Mouse (Mus musculus) limb, embryonic 12.5 days (tissue): ENCODE measurements around the gene Acad12. TPM values are rescaled to one million over a fixed set of nuclear protein-coding genes. Genes with fewer than 3 reads are reported as not detected.
"Not testable (repeated sequence)": the region's sequence is repeated elsewhere in the genome, so short reads cannot be mapped to it uniquely, and the experiment has no call there.

ENCODE experiments used
- ATAC-seq: fragments of 200-750 bp; cut with Nextera tagmentation; 2 replicates; pipeline ENCODE4 v1.8.0; 2017; ENCODE audit warnings: low read depth, moderate TSS enrichment; ENCODE audit not compliant: insufficient number of reproducible peaks, insufficient read depth, low FRiP score, low TSS enrichment
- H3K27ac ChIP-seq: fragments of 300-500 bp; sonication (generic); 2 replicates; pipeline ENCODE4 v1.5.1; 2016; ENCODE audit warnings: mild to moderate bottlenecking, moderate library complexity
- H3K27me3 ChIP-seq: fragments of 300-500 bp; sonication (generic); 2 replicates; pipeline ENCODE4 v1.6.1; 2016; ENCODE audit warnings: mild to moderate bottlenecking, moderate library complexity
- H3K36me3 ChIP-seq: fragments of 300-500 bp; sonication (generic); 2 replicates; pipeline ENCODE4 v1.6.1; 2016; ENCODE audit warnings: mild to moderate bottlenecking, moderate library complexity
- H3K4me1 ChIP-seq: fragments of 300-500 bp; sonication (generic); replicated peaks from 2 replicates; pipeline ENCODE4 v1.6.1; 2016
- H3K4me2 ChIP-seq: fragments of 300-500 bp; sonication (generic); 2 replicates; pipeline ENCODE4 v1.6.1; 2016; ENCODE audit warnings: mild to moderate bottlenecking, moderate library complexity
- H3K4me3 ChIP-seq: fragments of 300-500 bp; sonication (generic); replicated peaks from 2 replicates; pipeline ENCODE4 v1.5.1; 2016; ENCODE audit warnings: mild to moderate bottlenecking
- H3K9ac ChIP-seq: fragments of 300-500 bp; sonication (generic); replicated peaks from 2 replicates; pipeline ENCODE4 v1.6.1; 2016; ENCODE audit warnings: mild to moderate bottlenecking, moderate library complexity
- H3K9me3 ChIP-seq: fragments of 300-500 bp; sonication (generic); 2 replicates; pipeline ENCODE4 v1.6.1; 2016; ENCODE audit warnings: mild to moderate bottlenecking, moderate library complexity
- WGBS: fragments of 180-500 bp; shearing (Covaris S2); methylation state at CpG from one replicate; pipeline ENCODE4 v1.1.7; 2016; 5-methylcytosine and 5-hydroxymethylcytosine counted together
- polyA plus RNA-seq: library from polyadenylated mRNA; unstranded; fragments of >200 nt; fragmentation: Nextera tagmentation; extraction: Ambion mirVana; gene quantifications from 2 replicates; pipeline ENCODE4 v1.2.1, GENCODE M21; 2016

The Acad12 gene
- polyA plus RNA-seq, 1 experiment from 2014 or later: 3.3 TPM

DNA sequence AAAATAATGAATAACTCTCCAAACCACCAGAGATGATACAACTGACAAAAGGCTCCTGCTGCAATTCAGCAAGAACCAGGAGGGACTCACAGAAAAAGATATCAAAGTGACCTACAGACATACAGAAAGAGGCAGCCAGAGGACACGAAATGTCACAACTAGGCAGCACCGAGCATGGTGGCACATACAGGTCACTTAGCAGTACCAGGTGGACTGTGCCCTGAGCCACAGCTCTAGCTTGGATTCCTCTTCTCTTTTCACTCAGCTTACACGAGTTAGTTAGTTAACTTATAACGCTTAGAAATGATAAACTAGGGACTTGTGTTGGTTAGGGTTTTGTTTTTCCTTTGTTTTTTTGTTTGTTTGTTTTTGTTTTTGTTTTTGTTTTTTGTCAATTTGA lies 35.8 kb upstream of the Acad12 start:
- Histone ChIP-seq H3K9ac (no peak overlapping the region), H3K4me2 (no peak overlapping the region), H3K9me3 (no peaks in the 10 kb centered on the region), H3K27ac (no peak overlapping the region), H3K27me3 (no peaks in the 10 kb centered on the region), H3K4me3 (no peak overlapping the region), H3K4me1 (peaks cover under 1% of the 10 kb centered on the region; the same call in 1 of the 2 replicates), H3K36me3 (no peaks in the 10 kb centered on the region)
- 83% methylated on average over 4 of the region's 4 CpGs for WGBS
- no peak for ATAC-seq

DNA sequence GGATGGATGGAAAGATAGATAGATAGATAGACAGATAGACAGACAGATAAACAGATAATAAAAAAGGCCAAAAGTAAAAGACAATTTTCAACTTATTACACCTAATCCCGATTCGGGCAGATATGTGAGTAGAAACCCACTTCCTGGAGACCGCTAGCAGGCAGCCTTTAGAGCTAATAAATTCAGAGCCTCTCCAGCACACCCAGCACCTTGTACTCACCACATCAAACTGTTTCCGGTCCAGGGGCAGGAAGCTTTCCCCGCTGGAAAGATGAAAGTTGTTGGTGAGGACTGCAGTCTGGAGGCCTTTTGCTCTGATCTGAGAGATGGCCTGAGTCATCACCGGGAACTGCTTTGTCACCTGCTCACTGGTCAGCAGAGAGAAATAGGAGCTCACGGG lies 30.4 kb upstream of the Acad12 start:
- no peak overlapping the region for H3K4me3 ChIP-seq
- no peaks in the 10 kb centered on the region for H3K9me3 ChIP-seq
- H3K4me2 ChIP-seq: no peak overlapping the region
- 45% methylated on average over 7 of the region's 7 CpGs for WGBS
- no peaks in the 10 kb centered on the region for H3K27me3 ChIP-seq
- H3K4me1 ChIP-seq: peaks cover 11% of the 10 kb centered on the region
- ATAC-seq: no peak
- peak overlapping the region; percentile 27; the same call in 1 of the 2 replicates for H3K9ac ChIP-seq
- no peak overlapping the region for H3K27ac ChIP-seq
- no peaks in the 10 kb centered on the region for H3K36me3 ChIP-seq

DNA sequence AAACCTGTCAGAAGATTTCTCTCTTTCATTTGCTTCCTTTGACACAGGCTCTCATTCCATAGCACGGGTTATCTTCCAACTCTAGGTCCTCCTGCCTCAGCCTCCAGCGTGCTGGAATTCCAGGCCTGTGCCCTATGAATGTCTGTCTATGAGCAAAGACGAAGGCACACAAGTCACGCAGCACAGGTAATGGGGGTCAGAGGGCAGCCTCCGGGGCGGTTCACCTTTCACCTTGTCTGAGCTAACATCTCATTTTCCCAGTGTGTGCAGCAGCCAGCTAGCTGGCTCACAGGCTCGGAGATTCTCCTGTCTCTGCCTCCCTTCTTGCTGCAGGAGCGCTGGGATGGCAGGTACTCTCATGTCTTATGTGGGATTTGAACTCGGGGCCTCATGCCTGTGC lies 20.9 kb upstream of the Acad12 start:
- WGBS: 86% methylated on average over 9 of the region's 9 CpGs
- Histone ChIP-seq H3K4me3 (no peak overlapping the region), H3K9me3 (no peaks in the 10 kb centered on the region), H3K4me2 (no peak overlapping the region), H3K27ac (no peak overlapping the region), H3K36me3 (no peaks in the 10 kb centered on the region), H3K4me1 (no peaks in the 10 kb centered on the region), H3K27me3 (no peaks in the 10 kb centered on the region), H3K9ac (no peak overlapping the region)
- no peak for ATAC-seq

DNA sequence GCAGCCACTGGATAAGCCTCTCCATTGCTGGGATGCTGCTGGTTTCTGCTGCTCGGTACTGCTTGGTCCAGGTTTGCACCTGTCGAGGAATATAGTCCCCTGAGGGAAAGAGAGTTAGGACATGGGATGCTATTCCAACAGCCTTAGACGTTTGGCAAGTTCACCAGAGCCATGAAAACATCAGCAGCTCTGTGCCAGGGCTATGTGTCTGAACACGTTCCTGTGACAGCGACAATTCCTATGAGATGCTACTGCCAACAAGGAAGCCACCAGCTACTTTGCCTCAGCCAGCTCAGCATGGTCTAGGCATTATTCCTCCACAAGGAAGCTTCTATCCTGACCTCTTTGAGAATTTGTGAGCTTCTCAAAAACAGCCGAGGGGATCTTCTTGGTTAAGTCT lies 18.6 kb upstream of the Acad12 start:
- H3K27ac ChIP-seq: no peak overlapping the region
- no peaks in the 10 kb centered on the region for H3K27me3 ChIP-seq
- H3K4me3 ChIP-seq: no peak overlapping the region
- H3K4me1 ChIP-seq: no peaks in the 10 kb centered on the region
- H3K9me3 ChIP-seq: no peaks in the 10 kb centered on the region
- WGBS: 76% methylated on average over 6 of the region's 6 CpGs
- no peak overlapping the region for H3K4me2 ChIP-seq
- ATAC-seq: no peak
- no peaks in the 10 kb centered on the region for H3K36me3 ChIP-seq
- no peak overlapping the region for H3K9ac ChIP-seq

DNA sequence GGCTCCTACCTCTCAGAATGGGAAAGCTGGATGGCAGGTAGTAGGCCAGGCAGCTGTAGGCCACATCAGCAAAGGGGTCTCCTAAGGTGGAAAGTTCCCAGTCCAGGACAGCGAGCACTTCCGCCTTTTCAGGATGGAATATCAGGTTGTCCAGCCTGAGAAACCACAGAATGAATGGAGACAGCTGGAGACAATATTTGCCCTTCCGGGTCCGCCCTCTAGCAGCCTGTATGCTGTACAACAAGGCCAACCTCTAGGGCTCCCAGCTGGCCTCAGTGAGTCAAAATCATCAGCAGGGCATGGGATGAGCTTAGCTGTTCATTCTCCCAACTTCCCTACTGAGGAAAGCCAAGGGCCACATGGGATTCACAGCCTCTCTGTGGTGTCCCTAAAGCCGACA lies 15.9 kb upstream of the Acad12 start:
- H3K27ac ChIP-seq: no peak overlapping the region
- no peak overlapping the region for H3K4me2 ChIP-seq
- no peaks in the 10 kb centered on the region for H3K27me3 ChIP-seq
- WGBS: 94% methylated on average over 5 of the region's 5 CpGs
- no peak for ATAC-seq
- no peaks in the 10 kb centered on the region for H3K36me3 ChIP-seq
- no peaks in the 10 kb centered on the region for H3K4me1 ChIP-seq
- H3K9me3 ChIP-seq: no peaks in the 10 kb centered on the region
- H3K4me3 ChIP-seq: no peak overlapping the region
- no peak overlapping the region for H3K9ac ChIP-seq

DNA sequence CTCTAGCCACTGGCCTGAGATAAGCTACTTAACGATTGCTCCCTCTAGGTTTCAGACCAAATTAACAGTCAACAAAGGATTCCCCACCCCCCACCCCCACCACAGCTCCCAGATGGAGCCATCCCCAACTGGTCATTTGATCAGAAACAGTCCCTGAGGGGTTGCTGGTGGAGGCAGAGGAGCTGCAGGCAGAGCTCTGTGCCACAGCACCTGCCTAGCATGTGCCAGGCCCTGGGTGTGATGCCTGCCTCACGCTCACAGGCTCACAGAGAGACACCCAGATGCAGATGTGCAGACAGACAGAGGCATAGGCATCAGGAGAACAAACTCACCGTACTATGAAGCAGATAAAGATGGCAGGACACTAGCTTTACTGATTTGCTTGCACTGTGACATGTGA lies 14.1 kb upstream of the Acad12 start:
- H3K9me3 ChIP-seq: no peaks in the 10 kb centered on the region
- H3K4me3 ChIP-seq: no peak overlapping the region
- no peaks in the 10 kb centered on the region for H3K4me1 ChIP-seq
- H3K27me3 ChIP-seq: no peaks in the 10 kb centered on the region
- no peak for ATAC-seq
- H3K9ac ChIP-seq: no peak overlapping the region
- H3K36me3 ChIP-seq: no peaks in the 10 kb centered on the region
- H3K4me2 ChIP-seq: no peak overlapping the region
- no peak overlapping the region for H3K27ac ChIP-seq
- WGBS: 54% methylated on average over 3 of the region's 3 CpGs

DNA sequence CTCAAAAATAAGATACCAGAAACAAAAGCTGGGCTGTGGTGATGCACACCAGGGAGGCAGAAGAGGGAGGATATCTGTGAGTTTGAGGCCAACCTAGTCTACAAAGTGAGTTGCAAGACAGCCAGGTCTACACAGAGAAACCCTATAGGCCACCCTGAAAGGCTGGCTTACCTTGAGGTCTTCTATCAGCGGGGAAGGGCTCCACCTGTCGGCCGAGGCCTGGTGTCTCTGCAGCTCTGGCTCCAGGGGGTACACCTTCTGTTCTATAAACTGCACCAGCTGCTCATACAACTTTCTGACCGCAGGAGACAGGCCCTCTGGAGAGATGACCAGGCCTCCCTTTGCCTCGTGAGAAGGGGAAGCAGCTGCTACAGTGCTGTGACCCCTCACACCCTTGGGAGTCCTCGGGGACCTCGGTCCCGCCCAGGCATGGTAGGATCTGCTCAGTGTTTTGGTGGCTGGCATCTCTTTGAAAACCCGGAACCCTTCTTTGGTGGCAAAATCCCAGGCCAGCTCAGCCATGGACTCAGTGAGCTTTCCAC lies 12.4 kb upstream of the Acad12 start:
- H3K4me2 ChIP-seq, H3K27ac ChIP-seq, H3K27me3 ChIP-seq, ATAC-seq, H3K4me3 ChIP-seq, H3K9me3 ChIP-seq, H3K9ac ChIP-seq, H3K36me3 ChIP-seq, H3K4me1 ChIP-seq: not testable (repeated sequence)
- WGBS: 63% methylated on average over 7 of the region's 9 CpGs

DNA sequence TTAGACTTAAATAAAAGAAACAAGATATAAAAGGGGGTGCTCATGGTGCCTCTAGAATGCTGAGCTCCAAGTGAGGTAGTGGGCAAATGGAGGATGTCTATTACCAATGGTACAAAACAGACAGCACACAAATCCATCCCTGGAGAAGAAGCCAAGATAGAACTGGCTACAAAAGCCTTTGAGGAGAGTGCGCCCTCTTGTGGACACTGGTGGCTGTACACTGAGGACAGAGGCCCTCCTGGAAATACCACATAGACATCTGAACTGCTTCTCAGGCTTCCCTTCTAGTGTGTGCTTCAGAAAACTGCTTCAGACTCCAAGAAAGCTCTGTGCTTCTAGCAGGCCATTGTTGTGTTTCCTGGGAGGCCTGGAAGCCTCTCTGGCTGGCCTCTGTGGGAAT lies 9.1 kb upstream of the Acad12 start:
- 0% methylated on average over 1 of the region's 1 CpGs for WGBS
- Histone ChIP-seq H3K27me3 (no peaks in the 10 kb centered on the region), H3K9ac (no peak overlapping the region), H3K4me3 (no peak overlapping the region), H3K27ac (no peak overlapping the region), H3K36me3 (no peaks in the 10 kb centered on the region), H3K9me3 (no peaks in the 10 kb centered on the region), H3K4me1 (no peaks in the 10 kb centered on the region), H3K4me2 (no peak overlapping the region)
- no peak for ATAC-seq

DNA sequence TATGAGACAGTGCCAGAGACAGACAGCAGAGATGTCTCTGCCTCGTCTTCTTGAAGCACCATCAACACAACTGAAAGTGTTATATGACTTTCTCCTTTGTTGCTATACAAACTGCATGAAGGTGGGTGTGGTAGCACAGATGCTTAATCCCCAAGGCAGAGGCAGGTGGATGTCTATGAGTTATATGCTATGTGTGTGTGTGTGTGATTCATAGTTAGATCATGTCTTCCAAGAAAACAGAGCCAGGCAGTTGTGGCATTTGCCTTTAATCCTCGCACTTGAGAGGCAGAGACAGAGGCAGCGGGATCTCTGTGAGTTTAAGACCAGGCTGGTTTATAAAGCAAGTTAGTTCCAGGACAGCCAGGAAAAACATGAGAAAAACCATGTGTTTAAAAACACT lies 4.5 kb upstream of the Acad12 start:
- no peak for ATAC-seq
- Histone ChIP-seq H3K9me3 (no peaks in the 10 kb centered on the region), H3K27ac (no peak overlapping the region), H3K4me2 (no peak overlapping the region), H3K36me3 (no peaks in the 10 kb centered on the region), H3K27me3 (no peaks in the 10 kb centered on the region), H3K4me1 (peaks cover 8% of the 10 kb centered on the region), H3K9ac (no peak overlapping the region), H3K4me3 (no peak overlapping the region)
- 79% methylated on average over 3 of the region's 3 CpGs for WGBS

DNA sequence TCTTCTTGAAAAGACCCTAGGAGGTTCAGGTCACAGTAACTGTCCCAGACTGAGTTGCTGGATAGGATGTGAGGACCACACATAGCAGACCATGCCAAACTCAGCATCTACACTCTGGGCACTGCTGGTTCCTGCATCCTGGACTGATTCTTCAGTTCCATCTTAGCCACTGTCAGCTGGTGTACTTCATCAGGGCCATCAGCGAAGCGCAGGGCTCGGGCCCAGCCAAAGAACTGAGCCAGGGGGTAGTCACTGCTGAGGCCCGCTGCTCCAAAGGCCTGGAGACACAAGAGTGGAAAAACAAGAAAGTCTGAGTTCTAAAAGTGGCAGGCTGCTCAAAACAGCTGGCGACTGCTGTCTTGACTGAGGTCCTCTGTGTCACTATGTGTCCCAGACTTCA lies 2.4 kb upstream of the Acad12 start:
- H3K27ac ChIP-seq: no peak overlapping the region
- no peaks in the 10 kb centered on the region for H3K9me3 ChIP-seq
- no peak for ATAC-seq
- 91% methylated on average over 5 of the region's 5 CpGs for WGBS
- H3K27me3 ChIP-seq: no peaks in the 10 kb centered on the region
- no peak overlapping the region for H3K4me2 ChIP-seq
- H3K4me3 ChIP-seq: no peak overlapping the region
- no peaks in the 10 kb centered on the region for H3K36me3 ChIP-seq
- H3K9ac ChIP-seq: no peak overlapping the region
- peaks cover 12% of the 10 kb centered on the region for H3K4me1 ChIP-seq

DNA sequence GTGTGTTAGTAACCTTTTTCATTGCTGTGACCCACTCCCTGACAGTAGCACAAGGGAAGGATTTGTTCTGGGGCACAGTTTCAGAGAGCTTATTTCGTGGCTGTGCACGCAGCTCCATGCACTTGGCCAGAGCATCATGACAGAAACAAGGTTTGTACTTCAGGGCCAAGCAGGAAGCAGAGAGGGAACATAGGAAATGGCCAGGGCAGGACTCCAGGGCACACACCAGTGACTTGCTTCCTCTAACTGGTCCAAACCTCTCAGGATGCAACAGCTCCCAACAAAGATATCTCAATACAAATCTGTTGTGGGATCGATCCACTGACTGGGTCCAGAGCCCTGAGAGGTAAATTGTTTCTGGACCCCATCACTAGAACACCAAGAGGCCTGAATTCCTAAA lies 3.8 kb downstream of the Acad12 start:
- not testable (repeated sequence) for H3K27me3 ChIP-seq, H3K36me3 ChIP-seq, H3K9ac ChIP-seq, ATAC-seq, H3K27ac ChIP-seq, H3K4me3 ChIP-seq, H3K4me2 ChIP-seq, H3K9me3 ChIP-seq
- H3K4me1 ChIP-seq: peaks cover 11% of the 10 kb centered on the region
- 89% methylated on average over 3 of the region's 3 CpGs for WGBS

DNA sequence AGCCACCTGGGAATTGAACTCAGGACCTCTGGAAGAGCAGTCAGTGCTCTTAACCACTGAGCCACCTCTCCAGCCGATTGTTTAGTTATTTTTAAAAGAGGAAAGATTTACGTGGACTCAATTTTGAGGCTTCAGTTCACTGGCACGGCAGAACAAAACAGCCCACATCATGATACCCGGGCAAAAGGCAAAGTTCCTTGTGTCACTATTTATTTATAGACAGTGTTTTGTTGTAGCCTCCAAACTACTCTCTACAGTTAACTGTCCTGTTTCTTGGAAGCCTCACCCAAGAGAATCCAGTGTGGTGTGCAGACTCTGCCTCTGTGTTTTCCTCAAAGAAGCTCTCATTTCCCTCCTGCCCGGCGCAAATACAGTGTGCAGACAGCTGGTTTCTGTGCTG lies 6.7 kb downstream of the Acad12 start:
- Histone ChIP-seq H3K9me3 (no peaks in the 10 kb centered on the region), H3K27me3 (no peaks in the 10 kb centered on the region), H3K9ac (no peak overlapping the region), H3K4me1 (no peaks in the 10 kb centered on the region), H3K27ac (no peak overlapping the region), H3K4me2 (no peak overlapping the region), H3K36me3 (no peaks in the 10 kb centered on the region), H3K4me3 (no peak overlapping the region)
- ATAC-seq: no peak
- WGBS: 90% methylated on average over 6 of the region's 6 CpGs
